Mouse (Mus musculus) embryonic fibroblast, embryonic 13.5 days (primary cell): ENCODE results near the gene 6330409D20Rik. TPM values are rescaled to one million over a fixed set of nuclear protein-coding genes. Genes with fewer than 3 reads are reported as not detected.

ENCODE experiments used
- H3K27ac ChIP-seq: 2 replicates; pipeline ENCODE4 v1.5.1; 2012; ENCODE audit warnings: low read length, control low read depth, inconsistent platforms; ENCODE audit not compliant: insufficient read depth
- H3K4me1 ChIP-seq: 2 replicates; pipeline ENCODE4 v1.6.1; 2011; ENCODE audit warnings: low read length; ENCODE audit not compliant: control insufficient read depth, insufficient read depth
- H3K4me3 ChIP-seq: 2 replicates; pipeline ENCODE4 v1.5.1; 2011; ENCODE audit warnings: mild to moderate bottlenecking, control low read depth, low read length; ENCODE audit not compliant: insufficient read depth
- CTCF ChIP-seq: IDR thresholded peaks from 2 replicates; pipeline ENCODE4 v1.5.1; 2011; ENCODE audit warnings: mild to moderate bottlenecking, control low read depth, low read length, moderate library complexity, borderline replicate concordance; ENCODE audit not compliant: insufficient read depth
- POLR2A ChIP-seq: IDR thresholded peaks from 2 replicates; pipeline ENCODE4 v1.6.1; 2011; ENCODE audit warnings: low read depth, mild to moderate bottlenecking, control low read depth, low read length, moderate library complexity
- polyA plus RNA-seq: library from polyadenylated mRNA; stranded (reverse); fragments of >200 nt; gene quantifications from 2 replicates; pipeline ENCODE4 v1.2.4, GENCODE M21; 2011; ENCODE audit warnings: low read depth; ENCODE audit not compliant: missing spikeins, insufficient read length

Gene 6330409D20Rik
- polyA plus RNA-seq, 1 experiment: not detected

- TF ChIP-seq CTCF (no peak), POLR2A (no peak)
- Histone ChIP-seq H3K4me3 (no peak overlapping the region), H3K27ac (no peak overlapping the region), H3K4me1 (peaks cover 9% of the 10 kb centered on the region)
Measured at GRCm38 (mm10) chr2:32724832-32725790, 15.7 kb downstream of the 6330409D20Rik start.

GRCm38 (mm10) chr2:32724149-32724548 lies 16.7 kb downstream of the 6330409D20Rik start:
- TF ChIP-seq CTCF (no peak), POLR2A (no peak)
- no peak overlapping the region for H3K27ac ChIP-seq
- no peak overlapping the region for H3K4me3 ChIP-seq
- H3K4me1 ChIP-seq: peaks cover 9% of the 10 kb centered on the region

GRCm38 (mm10) chr2:32722581-32722980 lies 18.2 kb downstream of the 6330409D20Rik start:
- TF ChIP-seq CTCF: 0 out of 2 replicates have a peak, but pooled peaks have one; percentile 4
- TF ChIP-seq POLR2A: 0 out of 2 replicates have a peak, but pooled peaks have one; percentile 13
- H3K4me3 ChIP-seq: no peak overlapping the region
- H3K27ac ChIP-seq: peak overlapping the region; percentile 20; the same call in 1 of the 2 replicates
- H3K4me1 ChIP-seq: peaks cover 9% of the 10 kb centered on the region

GRCm38 (mm10) chr2:32722046-32722445 lies 18.8 kb downstream of the 6330409D20Rik start:
- H3K27ac ChIP-seq: 0 out of 2 replicates have a peak overlapping the region, but pooled peaks have one; percentile 20
- H3K4me1 ChIP-seq: peaks cover 9% of the 10 kb centered on the region
- TF ChIP-seq CTCF: no peak
- TF ChIP-seq POLR2A: no peak
- no peak overlapping the region for H3K4me3 ChIP-seq

GRCm38 (mm10) chr2:32720681-32721229 lies 20.1 kb downstream of the 6330409D20Rik start, which contains the start of gene Sh2d3c:
TSS of gene Sh2d3c (plus strand) at chr2:32721055.
- no peak within 1 kb of the TSS for H3K4me3 ChIP-seq
- H3K4me1 ChIP-seq: peaks cover 9% of the 10 kb centered on the region
- H3K27ac ChIP-seq: no peak within 1 kb of the TSS
- no peak for TF ChIP-seq POLR2A

- TF ChIP-seq CTCF (no peak), POLR2A (no peak)
- Histone ChIP-seq H3K4me1 (peaks cover 10% of the 10 kb centered on the region), H3K27ac (no peak overlapping the region), H3K4me3 (no peak overlapping the region)
Measured at GRCm38 (mm10) chr2:32720053-32720452, 20.8 kb downstream of the 6330409D20Rik start.

- Histone ChIP-seq H3K4me1 (peaks cover 23% of the 10 kb centered on the region), H3K27ac (no peak overlapping the region), H3K4me3 (no peak overlapping the region)
- no peak for TF ChIP-seq CTCF
- no peak for TF ChIP-seq POLR2A
Measured at GRCm38 (mm10) chr2:32718761-32719160, 22.1 kb downstream of the 6330409D20Rik start.

- Histone ChIP-seq H3K27ac (peak overlapping the region; percentile 41), H3K4me3 (no peak overlapping the region), H3K4me1 (peaks cover 17% of the 10 kb centered on the region; the same call in 1 of the 2 replicates)
- no peak for TF ChIP-seq CTCF
- TF ChIP-seq POLR2A: no peak
Measured at GRCm38 (mm10) chr2:32714987-32715425, 25.8 kb downstream of the 6330409D20Rik start.

GRCm38 (mm10) chr2:32714117-32714986 lies 26.5 kb downstream of the 6330409D20Rik start:
- peak overlapping the region; percentile 41 for H3K27ac ChIP-seq
- no peak overlapping the region for H3K4me3 ChIP-seq
- TF ChIP-seq POLR2A (no peak), CTCF (no peak)
- peaks cover 17% of the 10 kb centered on the region; the same call in 1 of the 2 replicates for H3K4me1 ChIP-seq
